Mouse (Mus musculus): Measurements from ENCODE around the gene Rem2. TPM values are rescaled to one million over a fixed set of nuclear protein-coding genes. Genes with fewer than 3 reads are reported as not detected.

The Rem2 gene
- polyA plus RNA-seq, 1 experiment from 2014 or later: 22.9 TPM

- Histone ChIP-seq H3K9me3 (no peaks in the 10 kb centered on the region), H3K9ac (replicated peaks) (no peak overlapping the region), H3K4me3 (no peak overlapping the region), H3K27ac (replicated peaks) (no peak overlapping the region), H3K4me1 (no peaks in the 10 kb centered on the region), H3K27me3 (no peaks in the 10 kb centered on the region), H3K36me3 (no peaks in the 10 kb centered on the region), H3K4me2 (replicated peaks) (no peak overlapping the region)
- WGBS: 85% methylated on average over 11 of the region's 11 CpGs
- no peak for ATAC-seq (replicated peaks)
Measured at GRCm38 (mm10) chr14:54454669-54455528, 21.0 kb upstream of the Rem2 start.

DNA sequence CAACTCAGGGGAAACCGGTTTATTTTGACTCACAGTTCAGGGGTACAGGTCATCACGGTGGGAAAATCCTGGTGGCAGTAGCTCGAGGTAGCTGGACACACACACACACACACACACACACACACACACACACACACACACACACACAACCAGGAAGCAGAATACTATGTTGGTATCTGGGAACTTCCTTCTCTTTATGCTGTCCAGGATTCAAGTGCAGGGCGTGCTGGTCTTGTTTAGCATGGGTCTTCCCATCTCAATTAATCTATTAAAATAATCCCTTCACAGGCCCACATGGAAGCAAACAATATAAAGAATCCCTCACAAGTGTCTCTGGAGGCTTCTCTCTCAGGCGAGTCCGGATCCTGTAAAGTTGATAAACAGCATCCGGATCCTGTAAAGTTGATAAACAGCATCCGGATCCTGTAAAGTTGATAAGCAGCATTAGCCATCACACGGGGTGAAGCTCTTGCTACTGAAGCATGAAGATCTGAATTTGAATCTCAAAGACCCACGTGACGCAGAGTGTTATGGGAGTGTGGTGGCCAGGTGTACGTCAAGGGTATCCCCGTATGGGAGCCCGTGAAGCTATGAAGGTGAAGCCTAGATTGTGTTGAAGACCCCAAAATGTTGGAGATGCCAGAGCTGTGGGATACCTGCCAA is 17.9 kb upstream of the Rem2 start:
- Histone ChIP-seq H3K4me2 (replicated peaks) (no peak overlapping the region), H3K27me3 (no peaks in the 10 kb centered on the region), H3K9me3 (no peaks in the 10 kb centered on the region), H3K9ac (replicated peaks) (no peak overlapping the region), H3K4me1 (no peaks in the 10 kb centered on the region), H3K36me3 (no peaks in the 10 kb centered on the region), H3K4me3 (no peak overlapping the region), H3K27ac (replicated peaks) (no peak overlapping the region)
- 87% methylated on average over 14 of the region's 14 CpGs for WGBS
- no peak for ATAC-seq (replicated peaks)

GRCm38 (mm10) chr14:54462146-54462545 is 13.8 kb upstream of the Rem2 start:
- Histone ChIP-seq H3K27ac (replicated peaks) (no peak overlapping the region), H3K27me3 (no peaks in the 10 kb centered on the region), H3K9ac (replicated peaks) (no peak overlapping the region), H3K4me2 (replicated peaks) (no peak overlapping the region), H3K4me3 (no peak overlapping the region), H3K9me3 (no peaks in the 10 kb centered on the region), H3K36me3 (no peaks in the 10 kb centered on the region), H3K4me1 (peaks cover 9% of the 10 kb centered on the region; the same call in 1 of the 2 replicates)
- 77% methylated on average over 4 of the region's 4 CpGs for WGBS
- no peak for ATAC-seq (replicated peaks)

DNA sequence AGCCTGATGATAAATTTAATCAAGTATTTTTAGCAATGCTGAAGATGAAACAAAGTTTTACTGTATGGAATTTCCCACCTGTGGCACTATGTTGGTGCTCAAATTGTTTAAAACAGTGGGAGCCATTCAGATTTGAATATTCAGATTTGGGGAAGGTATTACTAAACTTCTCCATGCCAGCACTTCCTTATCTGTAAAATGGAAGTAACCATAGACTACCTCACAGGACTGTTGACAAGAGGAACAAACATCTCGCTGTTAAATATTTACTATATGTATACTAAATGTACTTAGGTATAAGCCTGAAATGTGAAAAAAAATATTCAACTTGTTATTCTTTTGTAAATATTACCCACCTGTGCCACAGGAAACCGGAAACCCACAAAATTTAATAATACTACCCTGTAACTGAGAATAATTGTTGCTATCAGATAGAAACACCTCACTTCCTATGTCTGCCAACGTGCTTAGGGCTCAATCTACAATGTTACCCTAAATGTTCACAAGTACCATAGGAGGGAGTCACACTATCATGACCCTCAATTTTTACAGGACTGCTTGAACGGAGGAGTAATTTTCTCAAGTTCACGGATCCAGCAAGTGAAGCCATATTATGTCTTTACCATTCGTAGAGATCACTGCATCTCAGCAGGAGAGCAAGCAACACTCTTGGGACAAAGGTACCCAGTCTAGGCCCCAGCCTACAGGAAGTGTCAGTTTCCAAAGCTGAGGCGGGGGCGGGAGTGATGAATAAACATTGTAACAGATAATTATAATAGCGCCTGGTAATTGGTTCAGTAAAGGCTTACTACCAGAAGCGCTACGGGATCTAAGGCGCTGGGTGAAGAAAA is 12.6 kb upstream of the Rem2 start:
- WGBS: 15% methylated on average over 12 of the region's 12 CpGs
- peak overlapping the region; percentile 66 for H3K9ac ChIP-seq (replicated peaks)
- H3K4me3 ChIP-seq: peak overlapping the region; percentile 74
- no peaks in the 10 kb centered on the region for H3K27me3 ChIP-seq
- peak; percentile 62 for ATAC-seq (replicated peaks)
- H3K9me3 ChIP-seq: no peaks in the 10 kb centered on the region
- H3K4me1 ChIP-seq: peaks cover 9% of the 10 kb centered on the region; the same call in 1 of the 2 replicates
- peak overlapping the region; percentile 75 for H3K4me2 ChIP-seq (replicated peaks)
- H3K36me3 ChIP-seq: peaks cover 4% of the 10 kb centered on the region
- peak overlapping the region; percentile 77 for H3K27ac ChIP-seq (replicated peaks)

- Histone ChIP-seq H3K4me3 (peak within 1 kb of the TSS; percentile 74), H3K36me3 (peaks cover 10% of the 10 kb centered on the region), H3K27ac (replicated peaks) (peak within 1 kb of the TSS; percentile 77), H3K4me1 (peaks cover 9% of the 10 kb centered on the region; the same call in 1 of the 2 replicates), H3K27me3 (no peaks in the 10 kb centered on the region), H3K9me3 (no peaks in the 10 kb centered on the region), H3K9ac (replicated peaks) (peak within 1 kb of the TSS; percentile 66), H3K4me2 (replicated peaks) (peak within 1 kb of the TSS; percentile 75)
- under 1% methylated on average over 35 of the region's 35 CpGs for WGBS
- peak; percentile 92 for ATAC-seq (replicated peaks)
Measured at GRCm38 (mm10) chr14:54463959-54464292, 12.0 kb upstream of the Rem2 start, which contains the start of gene Lrp10. Lrp10 (plus strand) TSS chr14:54464137.

DNA sequence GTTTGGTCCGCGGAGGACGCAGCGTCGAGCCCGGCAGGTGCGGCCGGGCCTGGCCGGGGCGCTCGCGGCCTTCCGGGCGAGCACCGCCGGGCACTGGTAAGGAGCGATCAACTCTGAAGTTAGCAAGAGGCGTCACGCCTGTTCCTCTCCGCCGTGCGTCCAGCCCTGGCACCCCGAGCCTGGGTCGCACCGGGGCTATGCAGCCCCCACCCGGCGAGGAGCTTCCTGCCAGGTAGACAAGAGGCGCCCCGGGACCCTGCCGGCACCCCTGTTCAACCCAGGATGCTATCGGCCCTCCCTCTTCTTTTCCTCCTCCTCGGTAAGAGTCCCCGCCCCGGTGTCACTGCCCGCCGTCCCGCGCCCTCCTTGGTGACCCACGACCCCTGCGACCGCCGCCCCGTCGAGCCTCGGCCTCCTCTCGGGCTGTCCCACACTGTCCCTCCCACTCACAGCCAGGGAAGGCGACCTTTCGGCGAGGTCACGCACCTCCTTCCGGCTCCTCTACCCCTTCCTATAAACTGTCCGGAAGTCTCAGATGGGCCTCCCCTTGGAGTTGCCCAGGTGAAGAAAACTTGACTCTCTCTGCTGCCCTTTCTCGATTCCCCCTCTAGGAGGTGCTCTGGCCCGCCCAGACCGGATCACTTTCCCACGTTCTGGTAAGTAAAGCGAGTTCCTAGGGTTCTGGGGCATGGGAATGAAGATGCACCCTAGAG is 11.5 kb upstream of the Rem2 start:
- Histone ChIP-seq H3K27me3 (no peaks in the 10 kb centered on the region), H3K4me1 (peaks cover 9% of the 10 kb centered on the region; the same call in 1 of the 2 replicates), H3K27ac (replicated peaks) (peak overlapping the region; percentile 77), H3K9me3 (no peaks in the 10 kb centered on the region), H3K36me3 (peaks cover 15% of the 10 kb centered on the region), H3K4me3 (peak overlapping the region; percentile 74), H3K4me2 (replicated peaks) (peak overlapping the region; percentile 75), H3K9ac (replicated peaks) (peak overlapping the region; percentile 66)
- 1% methylated on average over 55 of the region's 57 CpGs for WGBS
- peak; percentile 82 for ATAC-seq (replicated peaks)

- Histone ChIP-seq H3K27me3 (no peaks in the 10 kb centered on the region), H3K36me3 (peaks cover 26% of the 10 kb centered on the region), H3K27ac (replicated peaks) (no peak overlapping the region), H3K9ac (replicated peaks) (no peak overlapping the region), H3K4me3 (no peak overlapping the region), H3K4me2 (replicated peaks) (no peak overlapping the region), H3K9me3 (no peaks in the 10 kb centered on the region), H3K4me1 (peaks cover 20% of the 10 kb centered on the region)
- no peak for ATAC-seq (replicated peaks)
- WGBS: 86% methylated on average over 2 of the region's 2 CpGs
Measured at GRCm38 (mm10) chr14:54471467-54471866, 4.4 kb upstream of the Rem2 start.

DNA sequence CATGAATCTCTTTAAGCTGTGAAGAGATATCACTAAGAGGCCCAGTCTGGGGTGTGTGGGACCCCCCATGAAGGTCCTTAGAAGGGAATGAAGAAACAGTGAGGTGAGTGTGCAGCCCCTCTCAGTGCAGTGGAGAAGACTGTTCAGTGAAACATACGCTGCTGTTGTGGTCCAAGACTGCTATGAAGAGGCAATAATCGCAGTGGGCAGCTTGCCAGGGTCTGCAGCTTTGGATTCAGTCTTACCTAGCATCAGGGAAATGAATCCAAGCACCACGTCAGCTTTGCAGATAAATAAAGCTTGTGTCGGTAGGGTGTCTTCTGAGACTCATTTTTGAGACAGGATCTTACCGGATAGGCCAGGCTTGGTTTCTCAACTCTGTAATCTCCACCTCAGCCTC is 3.2 kb upstream of the Rem2 start:
- WGBS: 38% methylated on average over 5 of the region's 5 CpGs
- H3K9ac ChIP-seq (replicated peaks): 0 out of 2 replicates have a peak overlapping the region, but pooled peaks have one; percentile 5
- ATAC-seq (replicated peaks): no peak
- H3K4me3 ChIP-seq: no peak overlapping the region
- H3K4me1 ChIP-seq: peaks cover 27% of the 10 kb centered on the region
- no peak overlapping the region for H3K4me2 ChIP-seq (replicated peaks)
- H3K36me3 ChIP-seq: peaks cover 26% of the 10 kb centered on the region
- peaks cover 5% of the 10 kb centered on the region; the same call in 1 of the 2 replicates for H3K27me3 ChIP-seq
- peak overlapping the region; percentile 33; the same call in 1 of the 2 replicates for H3K27ac ChIP-seq (replicated peaks)
- no peaks in the 10 kb centered on the region for H3K9me3 ChIP-seq

GRCm38 (mm10) chr14:54474744-54475143 is 1.2 kb upstream of the Rem2 start:
- Histone ChIP-seq H3K36me3 (peaks cover 9% of the 10 kb centered on the region; the same call in 1 of the 2 replicates), H3K4me3 (no peak overlapping the region), H3K27ac (replicated peaks) (no peak overlapping the region), H3K4me1 (peaks cover 36% of the 10 kb centered on the region), H3K9ac (replicated peaks) (no peak overlapping the region), H3K27me3 (peaks cover 20% of the 10 kb centered on the region; the same call in 1 of the 2 replicates), H3K9me3 (no peaks in the 10 kb centered on the region), H3K4me2 (replicated peaks) (no peak overlapping the region)
- ATAC-seq (replicated peaks): no peak
- 65% methylated on average over 5 of the region's 5 CpGs for WGBS

GRCm38 (mm10) chr14:54477172-54477909 is 1.4 kb downstream of the Rem2 start:
- Histone ChIP-seq H3K4me1 (peaks cover 36% of the 10 kb centered on the region), H3K27me3 (peaks cover 20% of the 10 kb centered on the region; the same call in 1 of the 2 replicates), H3K9ac (replicated peaks) (0 out of 2 replicates have a peak overlapping the region, but pooled peaks have one; percentile 74), H3K4me2 (replicated peaks) (peak overlapping the region; percentile 94), H3K4me3 (peak overlapping the region; percentile 60), H3K36me3 (no peaks in the 10 kb centered on the region), H3K27ac (replicated peaks) (no peak overlapping the region), H3K9me3 (no peaks in the 10 kb centered on the region)
- WGBS: 71% methylated on average over 15 of the region's 15 CpGs
- ATAC-seq (replicated peaks): no peak
